Mouse (Mus musculus): ENCODE measurements around the gene Slc12a5. TPM values are rescaled to one million over a fixed set of nuclear protein-coding genes. Genes with fewer than 3 reads are reported as not detected.

The Slc12a5 gene
- polyA plus RNA-seq, 1 experiment from 2014 or later, result 13.9 TPM

DNA sequence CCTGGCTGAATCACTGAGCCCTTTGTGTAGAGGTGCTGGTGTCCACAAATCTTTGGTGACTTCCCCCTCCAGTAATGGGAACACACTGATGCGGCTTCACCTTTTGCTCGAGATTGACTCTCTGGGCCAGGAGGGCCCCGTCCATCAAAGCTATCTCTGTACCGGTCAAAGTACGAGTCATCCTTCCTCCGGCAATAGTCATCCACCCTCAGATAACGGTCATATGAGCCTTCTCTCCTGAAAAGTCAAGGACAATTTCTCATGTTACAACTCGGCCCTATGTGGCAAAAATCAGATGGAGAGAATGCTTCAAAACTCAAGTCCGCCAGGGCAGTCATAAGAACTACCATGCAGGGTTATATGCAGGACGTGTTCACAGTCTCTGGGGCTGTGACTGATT lies 49.7 kb downstream of the Slc12a5 start:
- Histone ChIP-seq H3K4me1 (no peaks in the 10 kb centered on the region), H3K9me3 (no peaks in the 10 kb centered on the region), H3K4me2 (replicated peaks) (no peak overlapping the region), H3K36me3 (peaks cover 84% of the 10 kb centered on the region), H3K27me3 (replicated peaks) (no peaks in the 10 kb centered on the region), H3K9ac (no peak overlapping the region), H3K4me3 (no peak overlapping the region), H3K27ac (no peak overlapping the region)
- WGBS, result 92% methylated on average over 10 of the region's 10 CpGs
- ATAC-seq (ENCODE audit: low FRiP score, low read depth), result no peak

DNA sequence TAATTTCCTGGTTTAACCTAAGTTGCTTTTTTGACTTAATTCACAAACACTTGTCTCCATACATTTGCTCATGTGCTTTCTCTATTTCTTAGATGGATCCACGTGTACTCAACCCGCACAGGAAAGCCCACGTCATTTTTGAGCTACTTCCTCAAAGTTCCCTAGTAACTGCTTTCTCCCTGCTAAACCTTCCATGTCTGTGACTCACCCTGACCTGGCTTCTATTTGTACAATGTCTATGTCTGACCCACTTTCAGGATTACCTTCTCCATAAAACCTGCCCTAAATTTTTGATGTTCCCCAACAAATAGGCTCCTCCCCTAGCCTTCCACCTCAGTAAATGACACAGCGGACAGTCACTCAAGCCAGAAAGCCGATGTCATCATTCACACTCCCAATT lies 54.3 kb downstream of the Slc12a5 start:
- ATAC-seq (ENCODE audit: low FRiP score, low read depth), result no peak
- no peak overlapping the region for H3K4me2 ChIP-seq (replicated peaks)
- H3K4me1 ChIP-seq, result no peaks in the 10 kb centered on the region
- H3K9ac ChIP-seq, result no peak overlapping the region
- H3K27me3 ChIP-seq (replicated peaks), result no peaks in the 10 kb centered on the region
- WGBS, result 95% methylated on average over 5 of the region's 5 CpGs
- H3K4me3 ChIP-seq, result no peak overlapping the region
- H3K27ac ChIP-seq, result no peak overlapping the region
- H3K9me3 ChIP-seq, result no peaks in the 10 kb centered on the region
- peaks cover 52% of the 10 kb centered on the region for H3K36me3 ChIP-seq

DNA sequence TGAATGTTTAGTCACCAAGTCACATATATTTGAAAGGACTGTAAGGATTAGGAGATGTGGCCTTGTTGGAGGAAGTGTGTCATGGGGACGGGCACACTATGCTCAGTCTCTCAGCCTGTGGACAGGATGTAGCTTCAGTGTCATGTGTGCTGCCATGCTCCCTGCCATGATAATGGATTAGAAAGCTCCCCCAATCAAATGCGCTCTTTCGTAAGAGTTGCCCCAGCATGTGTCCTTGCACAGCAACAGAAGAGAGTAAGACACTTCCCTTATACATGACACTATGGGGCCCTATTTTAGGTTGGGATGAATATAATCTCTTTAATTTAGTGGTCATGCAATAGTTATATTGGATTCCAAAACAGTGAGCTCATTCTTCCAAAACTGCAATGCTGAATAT lies 59.9 kb downstream of the Slc12a5 start:
- Histone ChIP-seq H3K4me2 (replicated peaks) (no peak overlapping the region), H3K9me3 (no peaks in the 10 kb centered on the region), H3K4me3 (no peak overlapping the region), H3K27ac (no peak overlapping the region), H3K9ac (no peak overlapping the region), H3K36me3 (peaks cover 31% of the 10 kb centered on the region), H3K4me1 (no peaks in the 10 kb centered on the region), H3K27me3 (replicated peaks) (no peaks in the 10 kb centered on the region)
- no peak for ATAC-seq (ENCODE audit: low FRiP score, low read depth)
- 82% methylated on average over 3 of the region's 3 CpGs for WGBS

DNA sequence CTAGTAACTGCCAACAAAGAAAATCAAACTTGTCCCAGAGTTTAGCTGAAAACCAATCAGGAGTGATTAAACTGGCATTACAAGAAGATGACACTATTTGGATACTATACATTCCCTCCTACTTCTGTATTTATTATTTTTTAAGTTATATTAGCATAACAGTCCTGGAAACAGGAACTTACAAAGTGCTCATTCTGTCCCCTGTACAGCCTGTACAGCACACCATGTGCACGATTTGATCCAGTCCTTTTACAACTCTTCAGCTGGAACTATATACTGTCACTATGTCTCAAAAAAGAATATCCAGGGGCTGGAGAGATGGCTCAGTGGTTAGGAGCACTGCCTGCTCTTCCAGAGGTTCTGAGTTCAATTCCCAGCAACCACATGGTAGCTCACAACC lies 66.6 kb downstream of the Slc12a5 start:
- no peak overlapping the region for H3K9ac ChIP-seq
- 84% methylated on average over 1 of the region's 1 CpGs for WGBS
- H3K9me3 ChIP-seq, result no peaks in the 10 kb centered on the region
- ATAC-seq (ENCODE audit: low FRiP score, low read depth), result no peak
- H3K4me1 ChIP-seq, result peaks cover 15% of the 10 kb centered on the region
- no peak overlapping the region for H3K4me3 ChIP-seq
- no peaks in the 10 kb centered on the region for H3K27me3 ChIP-seq (replicated peaks)
- H3K4me2 ChIP-seq (replicated peaks), result no peak overlapping the region
- H3K27ac ChIP-seq, result no peak overlapping the region
- H3K36me3 ChIP-seq, result peaks cover 8% of the 10 kb centered on the region

DNA sequence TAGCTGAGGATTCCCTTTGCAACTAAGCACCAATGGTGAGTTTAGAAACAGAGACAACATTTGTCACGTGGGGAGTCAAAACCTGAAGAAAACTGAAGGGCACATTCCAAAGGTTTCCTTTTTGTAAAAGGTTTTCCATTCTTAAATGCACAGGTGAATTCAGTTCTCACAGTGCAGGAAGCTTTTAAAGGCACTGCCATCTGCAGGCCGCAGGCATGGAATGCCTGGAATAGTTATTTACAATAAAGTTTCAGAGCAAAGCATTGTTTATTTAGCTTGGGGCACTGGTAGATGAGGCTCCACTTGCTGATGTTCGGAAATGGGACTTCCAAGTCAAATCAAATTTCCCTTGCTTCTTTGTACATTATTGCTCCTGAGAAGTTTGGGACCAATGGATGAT lies 71.9 kb downstream of the Slc12a5 start:
- H3K9ac ChIP-seq, result no peak overlapping the region
- no peak for ATAC-seq (ENCODE audit: low FRiP score, low read depth)
- 61% methylated on average over 3 of the region's 3 CpGs for WGBS
- no peak overlapping the region for H3K27ac ChIP-seq
- H3K36me3 ChIP-seq, result no peaks in the 10 kb centered on the region
- peaks cover 39% of the 10 kb centered on the region for H3K4me1 ChIP-seq
- H3K4me2 ChIP-seq (replicated peaks), result peak overlapping the region; percentile 88
- no peaks in the 10 kb centered on the region for H3K9me3 ChIP-seq
- H3K4me3 ChIP-seq, result no peak overlapping the region
- H3K27me3 ChIP-seq (replicated peaks), result no peaks in the 10 kb centered on the region

DNA sequence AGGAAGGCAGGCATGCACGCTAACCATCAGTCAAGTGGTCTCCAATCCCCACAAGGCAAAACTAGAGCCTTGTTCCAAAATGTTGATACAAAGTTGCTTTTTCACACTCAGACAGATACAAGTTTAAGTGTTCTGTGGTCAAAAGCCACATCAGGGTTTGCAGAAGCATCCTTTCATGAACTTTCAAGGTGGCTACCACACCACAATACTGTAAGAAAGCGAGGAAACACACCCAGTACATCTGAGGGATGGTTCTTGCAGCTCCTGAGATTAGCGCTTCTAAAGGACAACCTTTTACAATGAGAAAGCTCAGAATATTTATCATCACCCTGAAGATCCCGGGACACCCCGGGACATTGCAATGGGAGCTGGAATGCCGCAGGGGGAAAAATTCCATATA lies 72.7 kb downstream of the Slc12a5 start:
- Histone ChIP-seq H3K4me1 (peaks cover 39% of the 10 kb centered on the region), H3K36me3 (no peaks in the 10 kb centered on the region), H3K9ac (peak overlapping the region; percentile 99; the same call in 1 of the 2 replicates), H3K27ac (no peak overlapping the region), H3K9me3 (no peaks in the 10 kb centered on the region), H3K4me2 (replicated peaks) (peak overlapping the region; percentile 88), H3K27me3 (replicated peaks) (no peaks in the 10 kb centered on the region), H3K4me3 (peak overlapping the region; percentile 92)
- no peak for ATAC-seq (ENCODE audit: low FRiP score, low read depth)
- 48% methylated on average over 6 of the region's 6 CpGs for WGBS

DNA sequence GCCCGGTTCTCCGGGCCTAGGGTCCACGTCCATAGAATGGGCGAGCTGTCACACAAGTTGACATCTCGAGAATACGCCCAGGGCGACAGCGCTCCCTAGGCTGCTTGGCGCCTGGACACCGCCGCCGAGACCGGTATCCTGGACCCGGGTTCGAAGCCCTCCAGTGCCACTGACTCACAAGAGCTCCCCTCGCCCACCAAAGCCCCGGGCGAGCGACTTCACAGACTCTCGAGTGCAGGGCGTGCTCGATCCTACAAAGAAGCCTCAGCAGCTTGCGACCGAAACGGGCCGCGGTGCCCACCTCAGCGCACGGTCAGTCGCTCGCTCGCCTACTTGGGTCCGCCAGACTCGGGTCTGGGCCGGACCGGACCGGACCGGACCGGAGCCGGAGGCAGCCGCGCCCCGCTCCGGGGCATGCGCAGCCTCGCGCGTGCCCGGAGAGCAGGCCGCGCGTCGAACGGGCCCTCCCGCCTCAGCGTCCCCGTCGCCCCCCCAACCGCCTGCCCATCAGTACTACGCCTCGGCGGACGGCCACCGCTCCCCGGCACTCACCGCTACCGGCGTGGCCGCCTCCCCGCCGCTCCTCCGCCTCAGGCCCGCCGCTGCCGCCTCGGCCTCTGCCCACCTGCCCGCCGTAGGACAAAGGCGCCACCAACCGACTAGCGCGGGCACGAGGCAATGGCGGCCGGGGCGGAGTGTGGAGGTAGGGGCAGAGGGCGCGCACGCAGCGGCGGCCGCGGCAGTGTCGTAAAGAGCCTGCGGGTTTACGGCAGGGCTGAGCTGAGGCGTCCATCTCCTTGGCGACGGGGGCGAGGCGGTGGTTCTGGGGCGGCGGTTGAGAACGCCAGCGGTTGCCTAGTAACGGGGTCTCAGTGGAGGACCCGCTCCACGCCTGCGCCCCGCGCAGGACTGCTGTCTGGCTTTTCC lies 73.8 kb downstream of the Slc12a5 start, which contains the start of gene Ncoa5:
Ncoa5 (minus strand) TSS at position 737 of the 927 bp plus-strand sequence.
- Histone ChIP-seq H3K4me3 (peak within 1 kb of the TSS; percentile 92), H3K36me3 (no peaks in the 10 kb centered on the region), H3K9me3 (no peaks in the 10 kb centered on the region), H3K4me1 (peaks cover 33% of the 10 kb centered on the region), H3K9ac (peak within 1 kb of the TSS; percentile 99), H3K27me3 (replicated peaks) (no peaks in the 10 kb centered on the region), H3K4me2 (replicated peaks) (peak within 1 kb of the TSS; percentile 88), H3K27ac (peak within 1 kb of the TSS; percentile 81)
- ATAC-seq (ENCODE audit: low FRiP score, low read depth), result peak; percentile 96
- under 1% methylated on average over 111 of the region's 111 CpGs for WGBS

DNA sequence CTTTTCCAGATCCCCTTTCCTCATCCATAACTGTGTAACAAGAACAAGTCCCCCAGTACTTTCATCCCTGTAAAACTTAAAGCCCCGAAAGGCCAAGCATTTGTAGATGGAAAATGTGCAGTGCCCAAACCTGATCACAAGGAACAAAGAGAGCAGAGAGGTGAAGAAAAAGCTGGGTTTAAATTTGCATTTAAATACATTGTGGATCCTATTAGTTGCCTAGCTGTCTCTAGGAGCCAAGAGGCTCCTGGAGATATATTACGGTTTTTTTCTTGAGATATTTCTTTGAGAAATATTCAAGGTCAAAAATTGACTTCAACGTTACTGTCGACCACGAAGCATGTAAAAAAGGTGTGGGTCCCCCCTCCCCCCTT lies 74.4 kb downstream of the Slc12a5 start:
- peak overlapping the region; percentile 92; the same call in 1 of the 2 replicates for H3K4me3 ChIP-seq
- WGBS, result 14% methylated on average over 5 of the region's 5 CpGs
- H3K9ac ChIP-seq, result no peak overlapping the region; the same call in 1 of the 2 replicates
- H3K4me2 ChIP-seq (replicated peaks), result peak overlapping the region; percentile 88
- H3K4me1 ChIP-seq, result peaks cover 33% of the 10 kb centered on the region
- H3K27ac ChIP-seq, result peak overlapping the region; percentile 74; the same call in 1 of the 2 replicates
- H3K36me3 ChIP-seq, result no peaks in the 10 kb centered on the region
- H3K27me3 ChIP-seq (replicated peaks), result no peaks in the 10 kb centered on the region
- ATAC-seq (ENCODE audit: low FRiP score, low read depth), result no peak; the same call in 1 of the 2 replicates
- no peaks in the 10 kb centered on the region for H3K9me3 ChIP-seq

DNA sequence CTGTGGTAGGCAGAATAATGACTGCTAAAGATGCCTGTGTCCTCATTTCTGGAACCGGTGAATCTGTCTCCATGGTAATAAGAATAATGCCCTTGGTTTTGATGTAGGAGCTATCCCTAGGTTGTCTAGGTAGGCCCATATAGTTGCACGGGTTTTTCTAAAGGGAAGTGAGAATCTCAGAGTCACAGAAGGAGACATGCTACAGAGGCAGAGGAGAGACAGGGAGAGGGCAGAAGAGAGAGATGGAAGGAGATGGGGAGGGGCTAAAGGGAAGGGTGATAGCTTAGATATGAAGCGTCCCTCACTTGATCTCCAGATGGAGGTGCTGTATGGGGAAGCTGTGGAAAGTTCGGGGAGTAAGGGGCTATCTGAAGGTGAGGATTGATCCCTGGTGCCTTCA lies 76.8 kb downstream of the Slc12a5 start:
- no peak overlapping the region for H3K27ac ChIP-seq
- H3K4me2 ChIP-seq (replicated peaks), result no peak overlapping the region
- peaks cover 21% of the 10 kb centered on the region for H3K4me1 ChIP-seq
- H3K4me3 ChIP-seq, result no peak overlapping the region
- no peaks in the 10 kb centered on the region for H3K36me3 ChIP-seq
- no peaks in the 10 kb centered on the region for H3K27me3 ChIP-seq (replicated peaks)
- H3K9me3 ChIP-seq, result no peaks in the 10 kb centered on the region
- ATAC-seq (ENCODE audit: low FRiP score, low read depth), result no peak
- H3K9ac ChIP-seq, result no peak overlapping the region
- WGBS, result 74% methylated on average over 4 of the region's 4 CpGs

DNA sequence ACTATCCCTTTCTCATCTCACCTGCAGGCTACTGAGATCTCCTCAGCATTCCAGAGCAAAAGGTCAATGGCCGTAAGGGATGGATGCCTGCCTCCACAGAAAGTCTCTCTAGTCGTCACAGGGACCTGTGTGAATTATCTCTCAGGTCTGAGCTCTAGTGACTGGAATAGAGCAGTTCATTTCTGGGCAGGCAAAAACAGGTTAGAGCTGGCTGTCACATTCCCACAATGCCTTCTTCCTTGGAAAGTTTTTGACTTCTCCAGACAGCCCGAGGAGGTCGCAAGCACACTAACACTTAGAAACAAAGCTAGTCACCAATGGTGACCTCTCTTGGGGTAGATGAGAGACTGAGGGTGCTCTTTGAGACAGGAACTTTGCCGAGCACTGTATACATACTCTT lies 81.5 kb downstream of the Slc12a5 start:
- Histone ChIP-seq H3K27me3 (replicated peaks) (no peaks in the 10 kb centered on the region), H3K36me3 (no peaks in the 10 kb centered on the region), H3K27ac (no peak overlapping the region), H3K4me3 (no peak overlapping the region), H3K4me2 (replicated peaks) (no peak overlapping the region), H3K9me3 (no peaks in the 10 kb centered on the region), H3K9ac (no peak overlapping the region), H3K4me1 (peaks cover 9% of the 10 kb centered on the region)
- no peak for ATAC-seq (ENCODE audit: low FRiP score, low read depth)
- WGBS, result 65% methylated on average over 5 of the region's 5 CpGs

DNA sequence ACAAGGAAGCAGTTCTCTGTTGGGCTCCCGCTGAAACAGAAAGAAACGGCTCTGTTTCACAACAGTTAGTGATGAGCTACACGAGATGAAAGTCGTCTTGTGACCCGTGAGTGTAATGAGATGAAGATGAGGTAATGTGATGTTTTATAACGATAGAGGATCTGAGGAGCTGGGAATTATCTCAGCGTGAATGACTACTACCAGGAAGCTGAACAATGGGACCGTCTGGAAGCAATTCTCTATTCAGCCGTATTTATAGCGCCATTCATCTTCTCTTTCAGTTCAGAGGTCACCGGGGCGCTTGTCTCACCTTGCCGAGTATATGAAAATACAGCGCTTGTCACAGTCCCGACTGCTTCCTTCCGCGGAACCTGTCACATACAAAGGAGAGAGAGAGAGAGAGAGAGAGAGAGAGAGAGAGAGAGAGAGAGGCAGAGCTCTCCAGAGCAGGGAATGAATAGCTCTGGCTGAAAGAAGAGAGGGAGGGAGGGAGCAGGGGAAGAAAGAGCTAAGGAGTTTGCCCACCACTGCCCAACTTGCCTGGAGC lies 82.6 kb downstream of the Slc12a5 start:
- Histone ChIP-seq H3K27me3 (replicated peaks) (no peaks in the 10 kb centered on the region), H3K4me1 (peaks cover 9% of the 10 kb centered on the region), H3K4me2 (replicated peaks) (peak overlapping the region; percentile 47), H3K36me3 (no peaks in the 10 kb centered on the region), H3K27ac (peak overlapping the region; percentile 55; the same call in 1 of the 2 replicates), H3K4me3 (no peak overlapping the region), H3K9ac (no peak overlapping the region), H3K9me3 (no peaks in the 10 kb centered on the region)
- ATAC-seq (ENCODE audit: low FRiP score, low read depth), result peak; percentile 55
- under 1% methylated on average over 17 of the region's 17 CpGs for WGBS

DNA sequence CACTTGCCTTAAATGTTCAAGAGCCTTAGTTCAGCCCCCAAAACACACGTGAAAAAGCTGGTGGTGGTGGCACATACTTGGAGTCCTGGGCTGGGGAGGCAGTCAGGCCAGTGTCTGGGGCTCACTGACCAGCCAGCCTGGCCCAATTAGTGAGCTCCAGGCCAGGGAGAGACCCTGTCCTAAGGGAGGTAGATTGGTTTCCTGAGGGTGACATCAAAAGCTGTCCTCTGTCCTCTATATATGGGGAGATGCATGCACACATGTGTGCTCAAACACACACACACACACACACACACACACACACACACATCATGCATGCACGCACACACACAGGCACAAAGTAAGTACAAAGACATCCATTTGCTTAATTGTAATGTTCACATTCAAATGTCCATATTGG lies 83.1 kb downstream of the Slc12a5 start:
- ATAC-seq (ENCODE audit: low FRiP score, low read depth), result peak; percentile 52
- Histone ChIP-seq H3K4me1 (peaks cover 10% of the 10 kb centered on the region), H3K4me3 (no peak overlapping the region)

More for the DNA sequence above, 83.1 kb downstream of the Slc12a5 start:
- Histone ChIP-seq H3K27ac (peak overlapping the region; percentile 55; the same call in 1 of the 2 replicates), H3K4me2 (replicated peaks) (peak overlapping the region; percentile 47), H3K9me3 (no peaks in the 10 kb centered on the region), H3K9ac (no peak overlapping the region), H3K27me3 (replicated peaks) (no peaks in the 10 kb centered on the region), H3K36me3 (no peaks in the 10 kb centered on the region)
- 42% methylated on average over 2 of the region's 2 CpGs for WGBS
